Mouse (Mus musculus) heart, embryonic 16.5 days (tissue): ENCODE results near the gene Ildr1. TPM values are rescaled to one million over a fixed set of nuclear protein-coding genes. Genes with fewer than 3 reads are reported as not detected.

Source experiments
- ATAC-seq: fragments of 200-750 bp; cut with Nextera tagmentation; replicated peaks from 2 replicates; pipeline ENCODE4 v1.8.0; 2017; ENCODE audit warnings: moderate number of reproducible peaks; ENCODE audit not compliant: insufficient read depth, low FRiP score; ENCODE audit errors: extremely low read depth
- H3K27ac ChIP-seq: fragments of 300-500 bp; sonication (generic); 2 replicates; pipeline ENCODE4 v1.5.1; 2014; ENCODE audit warnings: mild to moderate bottlenecking, low read length, control low read depth, moderate library complexity
- H3K27me3 ChIP-seq: fragments of 300-500 bp; sonication (generic); 2 replicates; pipeline ENCODE4 v1.6.1; 2014; ENCODE audit warnings: low read length, mixed read lengths; ENCODE audit not compliant: control insufficient read depth, insufficient read depth
- H3K36me3 ChIP-seq: fragments of 300-500 bp; sonication (generic); 2 replicates; pipeline ENCODE4 v1.6.1; 2014; ENCODE audit not compliant: control insufficient read depth, insufficient read depth
- H3K4me1 ChIP-seq: fragments of 300-500 bp; sonication (generic); 2 replicates; pipeline ENCODE4 v1.6.1; 2014; ENCODE audit warnings: low read length, mixed read lengths; ENCODE audit not compliant: control insufficient read depth, insufficient read depth
- H3K4me2 ChIP-seq: fragments of 300-500 bp; sonication (generic); 2 replicates; pipeline ENCODE4 v1.6.1; 2014; ENCODE audit warnings: low read depth, mild to moderate bottlenecking, control low read depth, low read length
- H3K4me3 ChIP-seq: fragments of 300-500 bp; sonication (generic); 2 replicates; pipeline ENCODE4 v1.5.1; 2014; ENCODE audit warnings: mild to moderate bottlenecking, control low read depth, low read length
- H3K9ac ChIP-seq: fragments of 300-500 bp; sonication (generic); 2 replicates; pipeline ENCODE4 v1.6.1; 2014; ENCODE audit warnings: low read length, control low read depth
- H3K9me3 ChIP-seq: fragments of 300-500 bp; sonication (generic); replicated peaks from 2 replicates; pipeline ENCODE4 v1.6.1; 2016; ENCODE audit warnings: low read length; ENCODE audit not compliant: control insufficient read depth
- WGBS: fragments of 180-500 bp; shearing (Covaris S2); extraction: QIAGEN DNeasy Blood & Tissue Kit; methylation state at CpG from one replicate; pipeline ENCODE4 v1.1.7; 2014; 5-methylcytosine and 5-hydroxymethylcytosine counted together
- polyA plus RNA-seq: library from polyadenylated mRNA; unstranded; fragments of >200 nt; fragmentation: Nextera tagmentation; extraction: Ambion mirVana; gene quantifications from 2 replicates; pipeline ENCODE4 v1.2.1, GENCODE M21; 2015

Ildr1 gene
- polyA plus RNA-seq, 1 experiment from 2014 or later: 0.50 TPM

DNA sequence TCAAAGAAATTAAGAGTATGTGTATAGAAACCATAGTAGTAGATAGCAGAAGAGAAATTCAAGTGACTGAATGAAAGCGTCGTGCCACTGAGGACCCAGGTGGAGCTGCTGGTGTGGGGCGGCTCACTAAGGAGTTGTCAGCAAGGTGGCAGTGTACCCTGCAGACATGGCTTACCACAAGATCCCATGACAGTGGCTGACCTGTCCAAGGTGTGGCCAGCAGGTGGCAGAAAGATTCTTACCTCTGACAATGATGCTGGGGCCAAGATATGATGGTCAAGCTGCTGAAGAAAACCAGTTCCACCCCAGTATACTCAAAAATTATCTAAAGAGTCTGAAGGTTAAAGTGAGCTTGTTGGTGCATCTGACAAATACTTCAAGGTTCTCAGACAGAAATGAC lies 41.6 kb downstream of the Ildr1 start:
- Histone ChIP-seq H3K27me3 (no peaks in the 10 kb centered on the region), H3K4me1 (no peaks in the 10 kb centered on the region), H3K36me3 (no peaks in the 10 kb centered on the region), H3K9ac (no peak overlapping the region), H3K9me3 (no peaks in the 10 kb centered on the region), H3K4me2 (no peak overlapping the region), H3K4me3 (no peak overlapping the region), H3K27ac (no peak overlapping the region)
- WGBS: 87% methylated on average over 3 of the region's 3 CpGs
- ATAC-seq: no peak

DNA sequence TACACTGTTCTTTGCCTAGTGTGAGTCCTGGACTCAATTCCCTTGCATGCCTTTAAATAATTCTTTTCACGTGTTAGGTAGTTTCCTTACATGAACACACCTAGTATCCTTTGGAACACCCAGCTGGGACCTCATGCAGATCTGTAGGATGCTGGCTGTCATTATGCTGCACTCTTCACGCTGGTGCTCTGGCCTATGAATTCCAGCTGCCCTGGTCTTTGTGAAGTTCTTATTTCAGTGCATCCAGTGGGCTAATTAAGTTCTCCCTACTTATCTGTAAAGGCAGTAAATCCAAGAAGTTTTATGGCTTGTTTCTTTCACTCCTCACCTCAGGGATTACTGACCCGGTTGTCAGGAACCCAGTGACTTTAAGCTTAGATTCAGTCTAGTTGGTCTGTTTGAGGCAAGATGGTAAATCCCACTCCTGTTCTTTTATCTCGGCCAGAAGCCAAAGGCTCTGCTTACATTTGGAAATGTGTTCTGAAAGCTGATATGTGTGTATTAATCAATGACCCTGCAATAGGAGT lies 45.7 kb downstream of the Ildr1 start:
- H3K27me3 ChIP-seq: no peaks in the 10 kb centered on the region

DNA sequence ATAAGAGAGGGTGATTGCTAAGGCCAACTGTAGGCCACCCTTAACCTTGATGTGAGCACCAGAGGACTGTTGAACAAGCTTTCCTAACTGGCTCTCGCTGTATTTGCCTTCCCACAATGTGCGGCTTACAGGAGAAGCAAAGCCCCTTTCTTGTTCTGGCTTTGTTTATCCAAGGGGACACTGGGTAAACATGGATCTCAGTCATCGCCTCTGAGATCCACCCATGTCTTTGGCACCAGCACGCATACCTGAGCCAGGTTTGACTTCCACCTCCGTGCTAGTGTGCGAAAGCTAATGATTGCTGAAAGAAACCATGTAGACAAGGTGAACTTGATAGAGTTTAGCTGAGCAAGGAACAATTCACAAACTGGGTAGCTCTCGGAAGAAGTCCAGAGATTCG lies 49.8 kb downstream of the Ildr1 start:
- Histone ChIP-seq H3K9ac (no peak overlapping the region), H3K9me3 (no peaks in the 10 kb centered on the region), H3K4me1 (no peaks in the 10 kb centered on the region), H3K36me3 (no peaks in the 10 kb centered on the region), H3K27ac (no peak overlapping the region), H3K4me3 (no peak overlapping the region), H3K4me2 (no peak overlapping the region), H3K27me3 (no peaks in the 10 kb centered on the region)
- WGBS: 76% methylated on average over 8 of the region's 8 CpGs
- ATAC-seq: no peak

More for the DNA sequence above, 45.7 kb downstream of the Ildr1 start:
- H3K27ac ChIP-seq: no peak overlapping the region
- H3K4me2 ChIP-seq: no peak overlapping the region
- H3K36me3 ChIP-seq: no peaks in the 10 kb centered on the region
- no peaks in the 10 kb centered on the region for H3K4me1 ChIP-seq
- no peaks in the 10 kb centered on the region for H3K9me3 ChIP-seq
- no peak overlapping the region for H3K4me3 ChIP-seq
- no peak for ATAC-seq
- H3K9ac ChIP-seq: no peak overlapping the region
- WGBS: 44% methylated on average over 4 of the region's 4 CpGs

DNA sequence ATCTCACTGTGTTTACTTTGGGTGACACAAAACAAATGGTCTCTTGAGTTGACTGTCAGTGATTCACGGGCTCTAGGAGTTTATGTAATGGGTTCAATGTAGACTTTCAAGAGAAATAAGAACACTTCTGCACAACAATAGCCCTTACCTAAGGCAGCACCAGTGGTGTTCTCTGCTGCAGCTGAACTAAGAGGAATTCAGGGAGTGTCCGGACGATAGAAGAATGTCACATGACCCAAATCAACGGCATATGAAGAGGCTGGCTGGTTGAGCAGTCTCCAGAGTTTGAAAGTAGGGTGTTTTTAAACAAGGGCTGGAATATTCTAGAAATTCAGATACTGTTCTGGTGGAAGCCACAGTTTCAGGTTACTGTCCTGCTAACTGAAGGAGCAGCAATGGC lies 53.3 kb downstream of the Ildr1 start:
- Histone ChIP-seq H3K27ac (no peak overlapping the region), H3K4me1 (no peaks in the 10 kb centered on the region), H3K4me2 (no peak overlapping the region), H3K36me3 (no peaks in the 10 kb centered on the region), H3K27me3 (no peaks in the 10 kb centered on the region), H3K4me3 (no peak overlapping the region), H3K9me3 (no peaks in the 10 kb centered on the region), H3K9ac (no peak overlapping the region)
- no peak for ATAC-seq
- WGBS: 68% methylated on average over 4 of the region's 4 CpGs

GRCm38 (mm10) chr16:36747767-36748166 lies 54.0 kb downstream of the Ildr1 start:
- Histone ChIP-seq H3K9me3 (no peaks in the 10 kb centered on the region), H3K9ac (no peak overlapping the region), H3K27me3 (no peaks in the 10 kb centered on the region), H3K4me2 (no peak overlapping the region), H3K4me3 (no peak overlapping the region), H3K4me1 (no peaks in the 10 kb centered on the region), H3K36me3 (no peaks in the 10 kb centered on the region), H3K27ac (no peak overlapping the region)
- ATAC-seq: no peak
- 48% methylated on average over 2 of the region's 2 CpGs for WGBS

- H3K4me1 ChIP-seq: no peaks in the 10 kb centered on the region
- no peak overlapping the region for H3K9ac ChIP-seq
- no peak overlapping the region for H3K4me3 ChIP-seq
- no peaks in the 10 kb centered on the region for H3K27me3 ChIP-seq
- H3K4me2 ChIP-seq: no peak overlapping the region
- no peaks in the 10 kb centered on the region for H3K9me3 ChIP-seq
- 78% methylated on average over 3 of the region's 3 CpGs for WGBS
- H3K27ac ChIP-seq: no peak overlapping the region
- H3K36me3 ChIP-seq: no peaks in the 10 kb centered on the region
- no peak for ATAC-seq
These were observed 58.2 kb downstream of the Ildr1 start for GRCm38 (mm10) chr16:36751979-36752378.

DNA sequence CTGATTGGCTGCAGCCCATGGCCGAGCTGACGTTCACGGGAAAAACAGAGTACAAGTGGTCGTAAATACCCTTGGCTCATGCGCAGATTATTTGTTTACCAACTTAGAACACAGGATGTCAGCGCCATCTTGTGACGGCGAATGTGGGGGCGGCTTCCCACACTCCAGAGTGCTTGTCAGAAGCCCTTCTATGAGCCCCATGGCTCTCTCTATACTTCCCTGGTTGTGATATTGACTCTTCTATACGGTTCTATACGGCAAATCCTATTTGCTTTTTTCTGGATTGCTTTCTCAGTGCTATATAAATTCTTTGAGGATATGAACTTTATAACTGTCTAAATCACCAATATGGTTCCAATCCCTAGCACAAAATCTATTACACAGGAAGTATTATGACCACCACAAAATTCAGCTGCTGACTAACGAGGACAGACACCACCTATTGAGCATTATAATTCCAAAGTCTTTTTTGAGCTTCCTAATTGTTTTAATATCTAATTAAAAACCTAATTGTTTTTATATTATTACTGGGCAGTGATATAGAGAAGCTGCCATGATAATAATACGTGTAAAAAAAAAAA lies 76.5 kb downstream of the Ildr1 start:
- no peaks in the 10 kb centered on the region for H3K4me1 ChIP-seq
- H3K9me3 ChIP-seq: no peaks in the 10 kb centered on the region
- H3K36me3 ChIP-seq: no peaks in the 10 kb centered on the region
- H3K4me3 ChIP-seq: no peak overlapping the region
- H3K4me2 ChIP-seq: no peak overlapping the region
- WGBS: 73% methylated on average over 8 of the region's 13 CpGs
- no peaks in the 10 kb centered on the region for H3K27me3 ChIP-seq
- H3K9ac ChIP-seq: no peak overlapping the region
- no peak overlapping the region for H3K27ac ChIP-seq
- ATAC-seq: no peak

GRCm38 (mm10) chr16:36770830-36771229 lies 77.1 kb downstream of the Ildr1 start:
- whole genome bisulfite sequencing: 65% methylated on average over 4 of the region's 4 CpGs
- Histone ChIP-seq H3K27ac (no peak overlapping the region), H3K27me3 (no peaks in the 10 kb centered on the region), H3K4me2 (no peak overlapping the region), H3K4me3 (no peak overlapping the region), H3K36me3 (no peaks in the 10 kb centered on the region), H3K4me1 (no peaks in the 10 kb centered on the region), H3K9me3 (no peaks in the 10 kb centered on the region), H3K9ac (no peak overlapping the region)
- ATAC-seq: no peak

DNA sequence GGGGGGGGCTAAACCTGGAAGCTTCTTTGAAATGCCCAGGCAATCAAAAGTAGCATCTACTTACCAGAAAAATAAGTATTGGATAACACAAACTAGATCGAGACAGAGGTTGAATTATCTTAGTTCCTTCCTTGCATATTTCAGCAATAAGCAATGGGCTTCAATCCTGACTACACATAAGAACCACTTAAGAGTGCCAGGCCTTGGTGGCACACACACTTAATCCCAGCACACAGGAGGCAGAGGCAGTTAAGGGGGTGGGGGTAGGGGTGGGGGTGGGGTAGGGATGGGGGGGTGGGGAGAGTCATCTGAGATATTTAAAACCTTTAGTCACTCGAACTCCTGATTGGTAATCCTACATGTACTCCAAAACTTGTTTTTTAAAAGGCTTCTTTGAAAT lies 77.5 kb downstream of the Ildr1 start:
- H3K27ac ChIP-seq: no peak overlapping the region
- no peaks in the 10 kb centered on the region for H3K9me3 ChIP-seq
- ATAC-seq: no peak
- 78% methylated on average over 2 of the region's 2 CpGs for WGBS
- no peaks in the 10 kb centered on the region for H3K36me3 ChIP-seq
- no peak overlapping the region for H3K4me3 ChIP-seq
- H3K27me3 ChIP-seq: no peaks in the 10 kb centered on the region
- no peak overlapping the region for H3K4me2 ChIP-seq
- no peaks in the 10 kb centered on the region for H3K4me1 ChIP-seq
- H3K9ac ChIP-seq: no peak overlapping the region
